Mouse (Mus musculus): Measurements from ENCODE around the gene Bmpr2.

Bmpr2 gene

GRCm38 (mm10) chr1:59797865-59798264 is 34.7 kb downstream of the Bmpr2 start:
- DNase-seq (ENCODE audit: low spot score), result no peak

GRCm38 (mm10) chr1:59804363-59804762 is 41.2 kb downstream of the Bmpr2 start:
- no peak for DNase-seq (ENCODE audit: low spot score)

GRCm38 (mm10) chr1:59809921-59810320 is 46.7 kb downstream of the Bmpr2 start:
- DNase-seq (ENCODE audit: low spot score), result no peak

- DNase-seq (ENCODE audit: low spot score), result no peak
Observed at GRCm38 (mm10) chr1:59812782-59813181, 49.6 kb downstream of the Bmpr2 start.

- no peak for DNase-seq (ENCODE audit: low spot score)
Observed at GRCm38 (mm10) chr1:59825421-59825820, 62.2 kb downstream of the Bmpr2 start.

GRCm38 (mm10) chr1:59826583-59826982 is 63.4 kb downstream of the Bmpr2 start:
- no peak for DNase-seq (ENCODE audit: low spot score)

GRCm38 (mm10) chr1:59829410-59829809 is 66.2 kb downstream of the Bmpr2 start:
- DNase-seq (ENCODE audit: low spot score), result no peak

- no peak for DNase-seq (ENCODE audit: low spot score)
Observed at GRCm38 (mm10) chr1:59830194-59830593, 67.0 kb downstream of the Bmpr2 start.

- peak; percentile 9 for DNase-seq (ENCODE audit: low spot score)
Observed at GRCm38 (mm10) chr1:59833723-59834122, 70.5 kb downstream of the Bmpr2 start.

- DNase-seq (ENCODE audit: low spot score), result no peak
Observed at GRCm38 (mm10) chr1:59848327-59848726, 85.1 kb downstream of the Bmpr2 start.

GRCm38 (mm10) chr1:59859046-59859445 is 95.8 kb downstream of the Bmpr2 start:
- DNase-seq (ENCODE audit: low spot score), result no peak

- no peak for DNase-seq (ENCODE audit: low spot score)
Observed at GRCm38 (mm10) chr1:59862144-59862543, 98.9 kb downstream of the Bmpr2 start.

- DNase-seq (ENCODE audit: low spot score), result no peak
Observed at GRCm38 (mm10) chr1:59868041-59868440, 104.8 kb downstream of the Bmpr2 start.

- no peak for DNase-seq (ENCODE audit: low spot score)
Observed at GRCm38 (mm10) chr1:59874023-59874422, 110.8 kb downstream of the Bmpr2 start.

- no peak for DNase-seq (ENCODE audit: low spot score)
Observed at GRCm38 (mm10) chr1:59878098-59878497, 114.9 kb downstream of the Bmpr2 start.

GRCm38 (mm10) chr1:59883349-59884134 is 120.3 kb downstream of the Bmpr2 start:
- peak; percentile 84 for DNase-seq (ENCODE audit: low spot score)

- no peak for DNase-seq (ENCODE audit: low spot score)
Observed at GRCm38 (mm10) chr1:59886899-59887298, 123.7 kb downstream of the Bmpr2 start.

- DNase-seq (ENCODE audit: low spot score), result no peak
Observed at GRCm38 (mm10) chr1:59888018-59888417, 124.8 kb downstream of the Bmpr2 start.

GRCm38 (mm10) chr1:59891185-59891584 is 128.0 kb downstream of the Bmpr2 start:
- no peak for DNase-seq (ENCODE audit: low spot score)

- DNase-seq (ENCODE audit: low spot score), result no peak
Observed at GRCm38 (mm10) chr1:59892777-59893176, 129.6 kb downstream of the Bmpr2 start.

- no peak for DNase-seq (ENCODE audit: low spot score)
Observed at GRCm38 (mm10) chr1:59894025-59894424, 130.8 kb downstream of the Bmpr2 start.

- peak; percentile 17 for DNase-seq (ENCODE audit: low spot score)
Observed at GRCm38 (mm10) chr1:59895456-59895855, 132.3 kb downstream of the Bmpr2 start.

- DNase-seq (ENCODE audit: low spot score), result no peak
Observed at GRCm38 (mm10) chr1:59897147-59897798, 134.1 kb downstream of the Bmpr2 start.

- no peak for DNase-seq (ENCODE audit: low spot score)
Observed at GRCm38 (mm10) chr1:59899679-59900078, 136.5 kb downstream of the Bmpr2 start.

Data from urinary bladder, postnatal 14 days (tissue).